Mouse (Mus musculus) myocyte (in vitro differentiated cells): ENCODE results near the gene Uggt1. TPM values are rescaled to one million over a fixed set of nuclear protein-coding genes. Genes with fewer than 3 reads are reported as not detected.

Experiments
- H3K27me3 ChIP-seq: one replicate; pipeline ENCODE4 v1.6.1; 2011; ENCODE audit not compliant: control insufficient read depth, insufficient read depth, insufficient read length
- H3K36me3 ChIP-seq: one replicate; pipeline ENCODE4 v1.6.1; 2011; ENCODE audit not compliant: control insufficient read depth, insufficient read depth
- H3K4me2 ChIP-seq: one replicate; pipeline ENCODE4 v1.6.1; 2011; ENCODE audit warnings: low read depth, control low read depth
- H3K4me3 ChIP-seq: one replicate; pipeline ENCODE4 v1.5.1; 2011; ENCODE audit warnings: mild to moderate bottlenecking, control low read depth, moderate library complexity
- H3K79me2 ChIP-seq: one replicate; pipeline ENCODE4 v1.6.1; 2011; ENCODE audit not compliant: control insufficient read depth, insufficient read depth
- H3ac ChIP-seq: one replicate; pipeline ENCODE4 v1.6.1; 2011; ENCODE audit not compliant: control insufficient read depth, insufficient read length
- CEBPB ChIP-seq: IDR thresholded peaks from 2 replicates; pipeline ENCODE4 v1.6.1; 2011; ENCODE audit warnings: mild to moderate bottlenecking, moderate library complexity; ENCODE audit not compliant: poor library complexity, insufficient read depth, severe bottlenecking
- E2F4 ChIP-seq: IDR thresholded peaks from one replicate; pipeline ENCODE4 v1.6.1; 2011; ENCODE audit warnings: mild to moderate bottlenecking, control low read depth, moderate library complexity; ENCODE audit not compliant: insufficient read depth
- MAX ChIP-seq: IDR thresholded peaks from one replicate; pipeline ENCODE4 v1.6.1; 2011; ENCODE audit warnings: low read depth, mild to moderate bottlenecking, control low read depth
- MYOD1 ChIP-seq, 3 experiments: IDR thresholded peaks; one replicate each; pipeline ENCODE4 v1.6.1; 2011; ENCODE audit warnings: control low read depth in 2 of 3, low read depth in 2 of 3, mild to moderate bottlenecking in 2 of 3, moderate library complexity in 1 of 3; ENCODE audit not compliant: insufficient read length in 2 of 3, control insufficient read depth in 1 of 3
- MYOG ChIP-seq, 3 experiments: IDR thresholded peaks; one replicate each; pipeline ENCODE4 v1.6.1; 2011; ENCODE audit warnings: control low read depth in 2 of 3, low read depth in 2 of 3, mild to moderate bottlenecking in 2 of 3; ENCODE audit not compliant: insufficient read length in 2 of 3, control insufficient read depth in 1 of 3, insufficient read depth in 1 of 3
- POLR2A ChIP-seq: IDR thresholded peaks from one replicate; pipeline ENCODE4 v1.6.1; 2011; ENCODE audit warnings: low read depth, mild to moderate bottlenecking, control low read depth, moderate library complexity; ENCODE audit not compliant: insufficient read length
- POLR2AphosphoS2 ChIP-seq: IDR thresholded peaks from one replicate; pipeline ENCODE4 v1.6.1; 2011; ENCODE audit warnings: low read depth, control low read depth; ENCODE audit not compliant: insufficient read length
- REST ChIP-seq: IDR thresholded peaks from one replicate; pipeline ENCODE4 v1.6.1; 2011; ENCODE audit warnings: mild to moderate bottlenecking, control low read depth, moderate library complexity; ENCODE audit not compliant: insufficient read depth, insufficient read length
- SRF ChIP-seq: IDR thresholded peaks from one replicate; pipeline ENCODE4 v1.6.1; 2011; ENCODE audit warnings: low read depth; ENCODE audit not compliant: control insufficient read depth, insufficient read length
- TCF12 ChIP-seq: IDR thresholded peaks from one replicate; pipeline ENCODE4 v1.6.1; 2011; ENCODE audit warnings: mild to moderate bottlenecking, control low read depth; ENCODE audit not compliant: poor library complexity, insufficient read depth, severe bottlenecking
- TCF3 ChIP-seq: IDR thresholded peaks from one replicate; pipeline ENCODE4 v1.6.1; 2011; ENCODE audit warnings: low read depth, control low read depth; ENCODE audit not compliant: insufficient read length
- USF1 ChIP-seq: IDR thresholded peaks from one replicate; pipeline ENCODE4 v1.6.1; 2011; ENCODE audit warnings: low read depth, mild to moderate bottlenecking, control low read depth, moderate library complexity
- polyA plus RNA-seq: library from polyadenylated mRNA; unstranded; fragments of >200 nt; fragmentation: generic; extraction: Trizol; gene quantifications from one replicate; pipeline ENCODE4 v1.2.1, GENCODE M21; 2012; ENCODE audit warnings: missing spikeins

Gene Uggt1
- polyA plus RNA-seq, 1 experiment, result 24.3 TPM

GRCm38 (mm10) chr1:36246688-36247087, 2.2 kb upstream of the Uggt1 start:
- H3ac ChIP-seq, result no peak overlapping the region
- H3K4me3 ChIP-seq, result no peak overlapping the region
- no peaks in the 10 kb centered on the region for H3K36me3 ChIP-seq
- H3K4me2 ChIP-seq, result no peak overlapping the region
- H3K79me2 ChIP-seq, result peaks cover 19% of the 10 kb centered on the region
- no peak for TF ChIP-seq E2F4
- TF ChIP-seq CEBPB, result no peak
- TF ChIP-seq TCF12, result no peak
- TF ChIP-seq POLR2A, result no peak
- no peak for TF ChIP-seq REST
- no peak for TF ChIP-seq POLR2AphosphoS2
- no peak for TF ChIP-seq MAX
- TF ChIP-seq USF1, result no peak
- no peak for TF ChIP-seq MYOD1 (IDR thresholded peaks at IDR 0.05; ENCODE audit: control insufficient read depth in 1 of 3, insufficient read length in 2 of 3, low read depth in 2 of 3)
- H3K27me3 ChIP-seq, result no peaks in the 10 kb centered on the region

- Histone ChIP-seq H3K36me3 (no peaks in the 10 kb centered on the region), H3K79me2 (peaks cover 36% of the 10 kb centered on the region), H3K27me3 (no peaks in the 10 kb centered on the region), H3ac (no peak overlapping the region), H3K4me2 (peak overlapping the region; percentile 82), H3K4me3 (peak overlapping the region; percentile 42)
- TF ChIP-seq CEBPB (no peak), MAX (no peak), TCF12 (no peak), TCF3 (no peak), USF1 (no peak), E2F4 (no peak), SRF (no peak), REST (no peak), POLR2A (no peak), MYOD1 (IDR thresholded peaks at IDR 0.05; ENCODE audit: control insufficient read depth in 1 of 3, insufficient read length in 2 of 3, low read depth in 2 of 3) (no peak), POLR2AphosphoS2 (no peak), MYOG (IDR thresholded peaks at IDR 0.05; ENCODE audit: control insufficient read depth in 1 of 3, insufficient read depth in 1 of 3, insufficient read length in 2 of 3, low read depth in 2 of 3) (no peak)
Observed at GRCm38 (mm10) chr1:36244828-36245215, 302 bp upstream of the Uggt1 start.

GRCm38 (mm10) chr1:36243447-36244057, 968 bp downstream of the Uggt1 start:
- TF ChIP-seq E2F4 (no peak), SRF (no peak), CEBPB (no peak), MYOD1 (IDR thresholded peaks at IDR 0.05; ENCODE audit: control insufficient read depth in 1 of 3, insufficient read length in 2 of 3, low read depth in 2 of 3) (no peak), REST (no peak), POLR2AphosphoS2 (no peak), USF1 (no peak), TCF12 (no peak)
- Histone ChIP-seq H3K79me2 (peaks cover 46% of the 10 kb centered on the region), H3K4me2 (peak overlapping the region; percentile 94), H3ac (peak overlapping the region; percentile 37), H3K36me3 (no peaks in the 10 kb centered on the region), H3K4me3 (peak overlapping the region; percentile 42), H3K27me3 (no peaks in the 10 kb centered on the region)

- Histone ChIP-seq H3K27me3 (no peaks in the 10 kb centered on the region), H3K36me3 (no peaks in the 10 kb centered on the region), H3K79me2 (peaks cover 54% of the 10 kb centered on the region), H3ac (no peak overlapping the region), H3K4me2 (peak overlapping the region; percentile 94), H3K4me3 (no peak overlapping the region)
- TF ChIP-seq POLR2AphosphoS2 (no peak), SRF (no peak), POLR2A (no peak), TCF3 (no peak), USF1 (no peak), REST (no peak), MAX (no peak)
Observed at GRCm38 (mm10) chr1:36241903-36242429, 2.6 kb downstream of the Uggt1 start.

GRCm38 (mm10) chr1:36240176-36240575, 4.3 kb downstream of the Uggt1 start:
- TF ChIP-seq MAX, result no peak
- peaks cover 57% of the 10 kb centered on the region for H3K79me2 ChIP-seq
- no peaks in the 10 kb centered on the region for H3K27me3 ChIP-seq
- H3K4me2 ChIP-seq, result no peak overlapping the region
- no peaks in the 10 kb centered on the region for H3K36me3 ChIP-seq
- H3ac ChIP-seq, result no peak overlapping the region
- no peak overlapping the region for H3K4me3 ChIP-seq
